Mouse (Mus musculus) layer of hippocampus, postnatal 10 days (tissue): ENCODE results near the gene Cntln. TPM values are rescaled to one million over a fixed set of nuclear protein-coding genes. Genes with fewer than 3 reads are reported as not detected.

Experiments
- total RNA-seq, 2 experiments: library from RNA; stranded (reverse); gene quantifications; 2 replicates each; pipeline ENCODE4 v1.2.3; 2021

The Cntln gene
- total RNA-seq, 2 experiments from 2014 or later = 6.8 to 7.2 TPM

Other genes with a start within 250 kb of the Cntln start
- 1 to 10 TPM; 1.9 to 2.2 TPM for gene Bnc2, start 209.0 kb upstream of the Cntln start, total RNA-seq